Mouse (Mus musculus): ENCODE results near the gene Atg16l1. TPM values are rescaled to one million over a fixed set of nuclear protein-coding genes. Genes with fewer than 3 reads are reported as not detected.
A peak's percentile ranks its signal among the peaks of the same experiment; 100 is the strongest.
"Not testable (repeated sequence)": the region's sequence is repeated elsewhere in the genome, so short reads cannot be mapped to it uniquely, and the experiment has no call there.

The Atg16l1 gene
- total RNA-seq, 2 experiments from 2014 or later = 26.7 to 28.7 TPM

DNA sequence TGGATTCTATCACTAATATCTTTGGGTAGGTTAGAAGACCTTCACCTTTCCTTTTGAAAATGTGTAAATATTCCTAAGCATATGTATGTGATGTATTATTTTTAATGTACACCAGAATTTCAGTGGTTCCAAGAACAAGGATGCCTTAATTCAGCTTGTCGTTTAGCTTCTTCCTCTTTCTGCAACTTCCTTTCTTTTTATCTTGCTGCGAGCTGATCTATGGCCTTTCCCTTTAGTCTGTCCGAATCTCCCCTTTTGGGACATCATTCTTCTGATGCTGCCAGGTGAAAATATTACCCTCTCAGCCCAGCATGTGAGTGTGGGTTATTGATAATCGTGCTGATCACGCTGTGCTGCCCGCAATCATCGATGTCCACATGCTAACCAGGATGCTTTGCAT, 19.2 kb downstream of the Atg16l1 start:
- no peak for DNase-seq

DNA sequence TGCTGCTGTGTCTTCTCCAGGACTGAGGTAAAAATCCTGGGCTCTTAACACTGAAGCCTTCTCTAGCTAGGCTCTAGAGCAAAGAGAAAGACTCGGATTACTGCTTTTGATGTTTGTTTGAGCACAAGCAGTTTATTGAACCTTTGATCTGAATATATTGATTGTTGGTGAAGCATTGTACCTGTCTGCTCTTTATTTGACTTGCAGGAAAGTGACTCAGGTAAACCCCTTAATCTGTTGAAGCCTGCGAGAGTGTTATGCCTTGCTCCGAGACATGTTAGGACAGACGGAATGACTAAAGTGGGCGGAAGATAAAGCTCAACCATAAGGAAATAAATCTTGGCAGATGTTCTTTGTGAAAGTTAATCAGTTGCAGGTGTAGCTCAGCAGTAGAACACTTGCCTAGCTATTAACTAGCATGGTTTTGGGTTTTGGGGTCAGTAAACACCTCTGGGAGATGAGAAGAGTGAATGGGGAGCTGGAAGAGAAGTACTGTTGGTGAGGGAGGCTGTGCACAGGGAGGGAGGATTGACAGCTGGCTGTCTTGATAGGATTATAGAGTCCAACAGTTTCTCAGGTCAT, 23.6 kb downstream of the Atg16l1 start:
- DNase-seq = no peak

DNA sequence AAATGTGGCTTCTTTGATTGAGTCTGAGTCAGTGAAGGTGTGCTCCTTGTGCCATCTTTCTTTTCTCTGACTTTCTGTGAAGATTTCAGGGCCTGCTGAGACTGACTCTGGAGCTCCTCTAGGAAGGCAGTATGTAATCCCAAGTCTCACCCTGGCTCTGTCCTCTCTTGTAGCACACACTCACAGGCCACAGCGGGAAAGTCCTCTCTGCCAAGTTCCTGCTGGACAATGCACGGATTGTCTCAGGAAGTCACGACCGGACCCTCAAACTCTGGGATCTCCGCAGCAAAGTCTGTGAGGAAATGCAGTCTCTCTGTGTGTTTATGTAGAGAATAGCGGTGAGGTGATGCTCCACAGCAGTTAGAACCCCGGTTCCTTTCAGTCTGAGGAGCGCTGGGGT, 30.0 kb downstream of the Atg16l1 start:
- DNase-seq = peak; percentile 46

DNA sequence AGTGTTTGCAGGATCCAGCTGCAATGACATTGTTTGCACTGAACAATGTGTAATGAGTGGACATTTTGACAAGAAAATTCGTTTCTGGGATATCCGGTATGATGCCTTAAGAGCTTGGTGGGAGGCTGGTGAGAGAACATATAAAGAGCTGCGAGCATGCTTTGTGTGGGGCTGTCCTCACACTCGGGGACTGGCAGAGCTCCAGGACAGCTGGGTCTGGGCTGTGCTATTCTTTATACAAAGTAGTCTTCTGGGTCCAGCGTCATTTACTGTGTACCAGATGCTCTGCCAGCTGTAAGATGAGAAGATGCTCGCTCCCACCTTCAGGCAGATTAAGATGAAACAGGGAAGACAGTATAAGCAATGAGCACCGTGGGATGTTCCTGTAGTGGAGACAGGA, 30.6 kb downstream of the Atg16l1 start:
- peak; percentile 76 for DNase-seq

DNA sequence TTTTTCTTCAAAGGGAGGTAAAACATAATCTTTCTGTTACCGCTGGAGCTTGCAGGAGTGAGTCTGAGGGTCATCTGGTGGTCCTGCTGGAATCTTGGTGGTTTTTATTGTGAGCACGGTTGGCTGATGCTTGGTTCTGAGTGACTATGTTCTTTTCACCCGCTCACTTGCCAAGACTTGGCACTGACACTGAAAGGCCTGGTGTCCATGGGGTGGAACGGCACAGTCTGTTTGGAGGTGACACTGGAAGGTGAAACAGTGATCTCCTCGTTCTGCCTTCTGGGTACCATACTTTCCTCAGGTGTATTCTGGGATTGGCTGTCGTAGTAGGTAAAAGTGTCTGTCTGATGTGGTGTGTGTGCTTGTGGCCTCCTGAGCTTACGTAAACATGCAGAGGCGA, 34.0 kb downstream of the Atg16l1 start:
- DNase-seq = no peak

DNA sequence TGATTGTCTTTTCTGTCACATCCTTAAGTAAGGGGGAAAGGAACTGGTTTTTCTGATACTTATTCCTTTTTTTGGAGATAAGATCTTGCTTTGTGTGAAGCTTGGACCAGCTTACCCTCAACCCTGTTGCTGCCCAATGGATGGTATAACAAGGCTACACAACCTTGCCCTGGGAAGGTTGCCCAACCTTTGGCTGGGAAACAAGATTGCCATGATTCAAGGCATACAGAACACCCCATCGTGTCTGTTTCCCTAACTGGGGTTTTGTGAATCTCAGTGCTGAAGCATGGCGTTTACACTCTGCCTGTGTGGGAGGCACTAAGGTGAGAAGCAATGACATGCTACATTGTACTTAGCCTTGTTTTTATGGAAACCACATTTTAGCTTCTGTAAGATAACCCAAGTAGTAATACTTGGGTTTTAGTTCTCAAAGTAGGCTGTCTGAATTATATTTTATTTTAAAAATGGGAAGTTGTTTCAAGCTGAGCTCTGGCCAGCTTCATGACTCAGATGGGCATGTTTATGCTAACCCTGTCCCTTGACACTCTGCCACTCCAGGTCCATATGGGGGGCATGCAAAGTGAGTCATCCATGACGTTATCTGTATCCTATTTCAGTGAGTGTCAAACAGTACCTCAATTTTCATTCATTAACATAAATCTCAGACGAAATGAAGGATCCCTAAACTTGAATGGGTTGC, 36.9 kb downstream of the Atg16l1 start:
- no peak for DNase-seq

DNA sequence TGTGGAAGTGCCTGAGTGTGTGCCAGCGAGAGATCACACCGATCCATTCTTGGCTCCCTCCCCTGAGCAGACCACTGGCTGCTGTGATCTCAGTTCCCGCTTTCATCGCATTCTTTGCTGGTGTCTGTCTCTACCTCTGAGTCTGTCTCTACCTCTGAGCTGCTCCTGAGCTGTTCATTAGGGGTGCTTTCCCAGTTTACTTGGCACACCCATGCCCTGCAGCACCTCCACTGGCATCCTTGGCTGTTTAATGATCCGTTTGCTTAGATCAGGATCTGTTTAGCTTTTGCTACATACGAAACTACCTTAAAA, 37.4 kb downstream of the Atg16l1 start:
- DNase-seq = no peak

DNA sequence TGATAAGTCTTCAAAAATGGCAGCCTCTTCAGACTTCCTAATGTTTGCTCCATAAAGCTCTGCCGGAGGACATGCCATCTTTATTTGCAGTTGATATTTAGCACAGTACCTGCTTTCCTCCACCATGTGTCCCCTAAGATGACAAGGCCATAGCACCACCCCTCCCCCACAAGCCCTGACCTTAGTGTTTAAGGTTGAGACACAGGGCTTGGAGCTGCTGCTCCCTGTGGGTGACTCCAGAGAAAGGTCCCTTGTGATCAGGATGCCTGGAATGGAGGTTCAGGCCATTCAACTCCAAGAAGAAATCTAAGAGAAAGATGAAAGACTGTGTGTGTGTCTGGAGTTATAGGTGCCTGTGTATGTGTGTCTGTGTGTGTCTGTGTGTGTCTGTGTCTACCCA, 42.0 kb downstream of the Atg16l1 start:
- DNase-seq = no peak

DNA sequence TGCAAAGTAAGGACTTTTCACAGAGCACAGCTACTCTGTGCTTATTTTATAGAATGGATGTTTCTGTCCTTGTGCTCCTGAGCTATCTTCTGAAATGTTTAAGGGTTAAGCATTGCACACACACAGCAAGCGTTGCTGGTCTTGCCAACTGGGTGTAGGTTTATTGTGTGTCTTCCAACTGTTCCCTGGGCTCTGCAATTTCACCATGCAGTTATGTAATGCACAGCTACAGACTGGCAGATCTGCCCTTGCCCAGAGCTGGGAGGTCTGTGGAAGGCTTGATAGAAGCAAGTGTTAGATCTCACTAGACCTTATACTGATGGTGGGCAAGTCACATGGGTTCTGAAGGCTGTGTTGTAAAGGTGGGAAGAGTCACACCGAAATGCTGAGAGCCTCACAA, 42.6 kb downstream of the Atg16l1 start:
- no peak for DNase-seq

DNA sequence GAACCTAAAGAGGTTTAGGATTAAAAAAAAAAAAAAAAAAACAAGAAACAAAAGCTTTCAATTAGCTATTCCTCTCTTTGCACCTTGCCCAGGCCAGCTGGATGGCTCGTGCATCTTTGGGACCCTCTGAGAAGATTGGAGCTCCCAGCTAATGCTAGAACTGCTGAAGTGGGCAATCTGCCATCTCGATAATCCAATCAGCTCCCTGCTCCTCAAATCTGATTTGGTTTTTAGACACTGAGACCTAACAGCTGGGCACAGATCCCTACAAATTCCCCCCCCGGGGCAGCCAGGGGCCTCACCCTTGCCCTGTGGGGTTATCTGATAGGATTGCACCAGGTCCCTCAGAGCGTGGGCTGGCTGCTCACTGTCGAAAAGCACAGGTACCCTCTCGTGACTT, 47.9 kb downstream of the Atg16l1 start, which contains the start of gene Sag:
Gene Sag, plus strand, starts transcription at position 105 of the 400 bp plus-strand sequence.
- DNase-seq = no peak

DNA sequence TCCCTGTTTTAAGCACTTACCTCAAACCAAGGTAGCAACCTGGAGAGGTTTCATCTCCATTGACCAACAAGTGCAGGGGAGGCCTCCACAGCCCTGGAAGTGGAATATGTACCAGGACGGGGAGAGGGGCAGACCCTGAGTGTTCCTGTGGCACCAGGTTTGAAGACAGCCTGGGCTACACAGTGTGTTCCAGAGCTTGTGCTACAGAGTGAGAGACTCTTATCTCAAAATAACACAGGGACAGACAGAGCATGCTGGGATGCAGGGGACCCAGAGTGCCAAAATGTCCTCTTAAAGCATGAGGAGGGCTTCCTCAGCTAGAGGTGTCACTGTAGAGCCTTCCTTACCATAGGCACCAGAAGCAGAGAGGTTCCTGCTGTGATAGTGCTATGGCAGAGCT, 52.1 kb downstream of the Atg16l1 start:
- DNase-seq = no peak

DNA sequence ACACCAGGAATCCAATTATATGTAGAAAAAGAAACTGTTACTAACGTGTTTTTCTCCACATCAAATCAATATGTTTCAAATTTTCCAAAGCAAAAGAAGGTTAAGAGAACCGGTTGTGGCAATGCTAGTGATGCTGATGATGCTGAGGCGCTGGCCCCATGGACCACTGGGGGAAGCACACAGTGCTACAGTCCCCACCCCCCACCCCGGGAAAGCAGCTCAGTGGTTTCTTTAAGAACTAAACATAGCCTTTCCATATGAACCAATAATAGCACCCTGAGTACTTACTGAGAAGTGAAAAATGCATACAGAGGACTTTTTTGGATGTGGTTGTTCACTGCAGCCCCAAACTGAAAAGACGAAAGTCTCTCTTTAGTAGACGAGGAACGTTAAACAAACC, 55.7 kb downstream of the Atg16l1 start:
- no peak for DNase-seq

DNA sequence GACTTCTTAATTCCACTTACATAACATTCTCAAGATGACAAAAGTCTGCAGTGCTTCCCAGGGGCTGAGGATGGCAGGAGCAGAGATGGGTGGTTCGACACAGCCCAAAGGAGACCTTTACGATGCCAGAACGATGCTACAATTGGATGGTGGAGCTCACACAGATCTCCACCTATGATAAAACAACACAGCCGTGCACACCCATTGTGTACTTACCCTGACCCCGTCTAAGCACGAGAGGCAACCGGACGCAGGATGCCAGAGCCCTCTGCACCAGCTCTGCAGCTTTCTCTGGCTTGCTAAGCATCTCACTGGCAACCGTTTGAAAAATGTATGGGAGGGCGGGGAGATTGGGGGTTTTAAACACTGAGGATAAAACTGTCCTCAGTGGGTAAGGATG, 56.4 kb downstream of the Atg16l1 start:
- no peak for DNase-seq

DNA sequence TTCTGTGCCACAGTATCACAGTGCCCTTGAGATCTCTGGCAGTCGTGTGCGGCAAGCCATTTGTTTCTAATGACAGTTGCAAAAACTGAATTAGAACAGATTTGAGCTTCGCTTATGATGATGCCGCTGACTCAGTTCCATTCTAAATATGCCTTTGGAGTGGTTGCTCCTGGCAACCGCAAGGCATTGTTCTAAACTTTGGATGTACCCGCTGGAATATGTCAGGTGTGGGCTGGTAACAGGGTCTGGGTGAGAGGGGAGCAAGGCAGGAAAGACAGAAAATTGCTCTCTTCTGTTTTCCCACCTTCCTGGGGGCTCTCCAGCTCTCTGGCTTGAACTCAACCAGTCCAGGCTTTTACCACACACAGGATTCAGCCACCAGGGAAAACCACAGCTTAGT, 57.5 kb downstream of the Atg16l1 start:
- DNase-seq = no peak

DNA sequence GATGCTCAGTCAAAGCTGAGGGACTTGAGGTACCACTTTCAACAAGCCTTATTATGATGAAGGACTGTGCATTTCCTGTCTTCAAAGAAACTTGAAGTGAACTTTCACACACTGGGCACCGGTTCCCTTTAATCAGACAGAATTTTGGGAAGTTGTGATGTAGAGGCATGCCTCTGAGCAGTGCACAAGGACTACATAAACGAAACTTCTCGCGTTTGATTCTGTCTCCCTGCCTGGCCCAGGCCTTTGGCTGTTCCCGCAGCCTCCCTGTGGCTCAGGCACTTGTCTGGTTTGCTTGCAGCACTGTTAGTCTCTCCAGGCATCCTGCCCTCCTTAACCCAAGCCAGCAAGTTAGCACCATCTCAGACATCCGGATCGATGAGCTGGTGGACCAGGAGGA, 58.0 kb downstream of the Atg16l1 start:
- DNase-seq = no peak

DNA sequence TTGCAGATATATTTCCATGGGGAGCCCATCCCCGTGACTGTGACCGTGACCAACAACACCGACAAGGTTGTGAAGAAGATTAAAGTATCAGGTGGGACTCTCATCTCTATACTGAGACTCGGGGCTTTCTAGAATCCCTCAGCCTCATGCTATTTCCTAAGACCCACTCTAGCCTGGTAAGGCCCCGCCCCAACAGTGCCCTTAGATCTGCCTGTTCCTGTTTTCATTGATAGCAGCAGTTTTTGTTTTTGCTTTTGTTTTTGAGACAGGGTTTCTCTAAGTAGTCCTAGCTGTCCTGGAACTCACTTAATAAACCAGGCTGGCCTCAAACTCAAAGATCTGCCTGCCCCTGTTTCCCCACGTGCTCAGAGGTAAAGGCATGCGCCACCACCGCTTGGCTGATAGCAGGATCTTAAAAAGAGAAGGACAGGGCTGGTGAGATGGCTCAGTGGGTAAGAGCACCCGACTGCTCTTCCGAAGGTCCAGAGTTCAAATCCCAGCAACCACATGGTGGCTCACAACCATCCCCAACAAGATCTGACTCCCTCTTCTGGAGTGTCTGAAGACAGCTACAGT, 68.8 kb downstream of the Atg16l1 start:
- no peak for DNase-seq

DNA sequence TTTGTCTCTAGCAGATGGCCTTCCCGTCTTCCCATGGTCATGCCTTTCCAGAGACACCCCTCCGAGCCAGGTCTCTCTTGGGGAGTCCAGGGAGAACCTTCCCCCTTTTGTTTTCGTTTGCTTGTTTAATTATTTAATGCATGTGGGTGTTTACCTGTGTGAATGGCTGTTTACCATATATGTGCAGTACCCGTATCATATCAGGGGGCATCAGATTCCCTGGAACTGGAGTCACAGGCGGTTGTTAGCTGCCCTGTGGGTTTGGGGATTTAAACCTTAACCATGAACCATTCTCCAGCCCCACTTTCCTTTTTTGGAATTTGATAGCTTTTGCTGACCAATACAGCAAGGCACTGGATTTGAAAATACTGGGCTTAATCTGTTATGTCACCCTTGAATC, 69.6 kb downstream of the Atg16l1 start:
- no peak for DNase-seq

DNA sequence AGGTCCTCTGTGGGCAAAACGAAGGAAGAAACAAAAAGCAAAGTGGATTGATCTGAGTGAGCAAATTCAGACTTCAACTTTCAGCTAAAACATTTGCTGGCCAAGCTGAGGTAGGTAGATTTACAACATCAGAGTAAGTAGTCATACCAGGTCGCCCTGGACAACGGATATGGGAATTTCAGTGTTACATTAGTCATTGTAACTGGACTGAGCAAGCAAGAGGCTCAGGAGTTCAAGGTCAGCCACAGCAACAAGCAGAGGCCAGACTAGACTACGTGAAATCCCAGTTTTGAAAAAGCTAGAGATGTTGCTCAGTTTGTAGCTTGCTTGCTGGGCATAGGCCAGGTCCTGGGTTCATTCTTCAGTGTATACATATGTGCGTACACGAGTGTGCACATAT, 70.3 kb downstream of the Atg16l1 start:
- DNase-seq = no peak

DNA sequence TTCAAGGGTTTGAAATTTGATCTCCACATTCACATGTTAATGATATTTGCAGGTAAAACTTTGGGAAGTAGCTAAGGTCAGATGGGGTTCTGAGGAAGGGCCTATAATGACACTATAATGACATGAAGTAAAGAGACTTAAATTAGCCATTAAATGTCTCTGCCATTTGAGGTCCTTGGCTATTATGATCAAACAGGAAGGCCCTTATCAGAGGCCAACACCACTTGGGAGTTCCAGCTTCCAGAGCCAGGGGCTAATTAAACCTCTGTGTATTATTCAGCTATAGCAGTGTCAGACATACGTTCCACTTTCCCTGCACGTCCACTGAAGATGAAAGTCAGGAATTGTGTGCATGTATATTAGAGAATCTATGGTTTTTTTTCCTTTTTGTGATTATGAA, 70.8 kb downstream of the Atg16l1 start:
- no peak for DNase-seq

DNA sequence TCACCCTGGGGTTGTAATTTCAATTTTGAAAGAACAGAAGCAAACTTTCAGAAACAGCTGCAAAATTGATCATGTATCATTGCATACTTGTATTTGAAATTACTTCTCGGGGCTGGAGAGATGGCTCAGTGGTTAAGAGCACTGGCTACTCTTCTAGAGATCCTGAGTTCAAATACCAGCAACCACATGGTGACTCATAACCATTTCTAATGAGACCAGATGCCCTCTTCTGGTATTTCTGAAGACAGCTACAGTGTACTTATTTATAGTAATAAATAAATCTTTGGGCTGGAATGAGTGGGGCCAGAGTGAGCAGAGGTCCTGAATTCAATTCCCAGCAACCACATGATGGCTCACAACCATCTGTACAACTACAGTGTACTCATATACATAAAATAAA, 71.8 kb downstream of the Atg16l1 start:
- DNase-seq = not testable (repeated sequence)

DNA sequence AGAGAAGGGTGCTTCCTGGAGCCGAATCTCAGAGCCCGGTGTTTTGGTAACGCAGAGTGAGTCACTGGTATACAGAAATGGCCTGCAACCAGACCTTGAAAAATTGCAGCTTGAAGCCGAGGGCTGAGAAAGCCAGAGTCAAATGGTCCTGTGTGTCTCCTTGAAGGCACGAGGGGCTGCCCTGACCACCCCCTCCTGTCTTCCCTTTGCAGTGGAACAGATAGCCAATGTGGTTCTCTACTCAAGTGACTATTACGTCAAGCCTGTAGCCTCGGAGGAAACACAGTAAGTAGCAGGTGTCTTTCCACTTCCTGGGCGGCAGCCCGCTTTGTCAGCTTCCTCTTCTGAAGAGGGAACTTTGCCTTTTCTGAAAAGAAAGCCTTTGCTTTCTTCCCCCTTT, 72.5 kb downstream of the Atg16l1 start:
- peak; percentile 17 for DNase-seq

DNA sequence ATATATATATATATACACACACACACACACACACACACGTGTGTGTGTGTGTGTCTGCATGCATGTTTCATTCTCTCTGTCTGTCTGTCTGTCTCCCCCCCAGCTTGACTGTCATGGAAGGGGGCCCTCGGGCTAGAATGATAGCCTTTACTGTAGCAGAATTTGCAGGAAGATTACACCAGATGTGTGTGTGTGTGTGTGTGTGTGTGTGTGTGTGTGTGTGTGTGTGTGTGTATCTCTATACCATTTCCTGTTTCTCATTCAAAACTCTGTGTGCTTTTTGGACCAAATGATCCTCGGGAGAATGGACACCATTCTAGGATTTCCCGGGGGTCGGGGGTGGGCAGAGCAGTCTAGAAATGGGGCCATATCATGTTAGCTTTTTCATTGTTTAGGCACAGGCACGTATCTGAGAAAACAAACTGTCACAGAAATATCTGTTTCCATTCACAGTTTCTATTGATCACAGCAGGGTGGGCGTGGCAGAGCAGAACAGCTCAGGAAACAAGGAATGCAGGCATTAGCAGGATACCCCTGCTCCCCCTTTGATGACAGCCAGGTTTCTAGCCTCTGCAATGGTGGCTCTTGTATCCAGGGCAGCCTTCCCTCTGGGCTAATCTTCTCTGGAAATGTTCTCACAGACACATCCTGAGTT, 73.4 kb downstream of the Atg16l1 start:
- no peak for DNase-seq

DNA sequence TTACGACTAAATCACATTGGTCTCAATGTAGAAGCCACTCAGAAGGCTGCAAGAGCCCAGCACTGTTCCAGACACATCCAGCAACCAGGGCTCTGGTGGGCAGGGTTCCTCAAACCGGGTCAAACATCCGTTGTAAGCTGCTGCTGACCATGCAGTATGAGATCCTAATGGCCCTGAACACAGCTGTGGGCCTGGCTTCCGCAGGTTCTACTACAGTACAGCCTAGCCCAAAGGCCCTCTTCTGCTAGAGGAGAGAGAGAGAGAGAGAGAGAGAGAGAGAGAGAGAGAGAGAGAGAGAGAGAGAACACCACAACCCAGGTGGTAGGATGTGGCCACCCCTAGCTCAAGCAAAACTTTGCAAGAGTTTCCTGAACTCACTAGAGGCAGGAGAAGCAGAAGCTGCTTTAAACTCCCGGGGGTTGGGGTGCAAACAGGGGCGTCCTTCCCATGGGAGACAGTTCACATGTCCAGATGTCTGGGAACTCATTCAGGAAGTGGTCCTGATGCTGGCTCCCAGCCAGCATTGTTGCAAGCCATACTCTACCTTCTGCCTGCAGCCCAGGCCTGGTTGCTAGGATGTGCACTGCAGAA, 74.0 kb downstream of the Atg16l1 start:
- peak; percentile 36 for DNase-seq

DNA sequence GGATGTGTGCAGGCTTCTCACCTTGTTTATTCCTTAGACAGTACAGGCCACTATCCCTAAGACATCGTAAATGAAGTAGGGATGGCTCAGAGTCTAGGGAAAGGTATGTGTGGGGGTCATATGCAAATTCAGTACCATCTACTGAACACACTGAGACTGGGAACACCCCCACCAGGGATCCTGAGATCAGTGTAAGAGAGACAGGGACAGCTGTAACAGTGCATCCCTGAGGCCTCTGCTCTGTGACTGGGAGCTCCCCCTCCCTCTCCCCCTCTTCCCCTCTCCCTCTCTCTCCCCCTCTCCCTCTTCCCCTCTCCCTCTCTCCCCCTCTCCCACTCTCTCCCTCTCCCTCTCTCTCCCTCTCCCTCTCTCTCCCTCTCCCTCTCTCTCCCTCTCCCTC, 80.8 kb downstream of the Atg16l1 start:
- no peak for DNase-seq
